Mouse (Mus musculus): Measurements from ENCODE around the gene Ppp2r5b. TPM values are rescaled to one million over a fixed set of nuclear protein-coding genes. Genes with fewer than 3 reads are reported as not detected.

Ppp2r5b gene
- polyA plus RNA-seq, 1 experiment from 2014 or later, result 41.4 TPM

DNA sequence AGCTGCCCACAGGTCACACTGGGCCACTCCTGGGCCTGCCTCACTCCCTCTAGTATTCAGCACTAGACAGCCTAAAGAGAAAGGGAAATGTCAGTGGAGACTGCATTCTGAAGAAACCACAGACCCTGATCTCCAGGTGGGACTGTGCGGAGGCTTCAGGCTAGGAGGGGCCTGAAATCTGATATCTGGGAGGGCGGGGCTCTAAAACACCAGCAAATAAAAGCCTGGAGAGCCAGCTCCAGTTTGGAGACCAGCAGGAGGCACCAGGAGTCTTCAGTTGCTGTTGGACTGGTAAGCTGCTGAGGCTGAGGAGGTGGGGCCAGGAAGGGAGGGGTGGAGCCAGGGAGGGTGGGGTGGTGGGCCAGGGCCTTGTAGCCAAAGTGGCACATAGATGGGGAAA lies 9.5 kb downstream of the Ppp2r5b start, which contains the start of gene Gpha2:
TSS of gene Gpha2 (plus strand) at position 246 of the 400 bp plus-strand sequence.
- no peaks in the 10 kb centered on the region for H3K27me3 ChIP-seq (ENCODE audit: control insufficient read depth, insufficient read depth, low read length)
- no peak within 1 kb of the TSS for H3K4me2 ChIP-seq (ENCODE audit: low read depth, low read length, severe bottlenecking)
- H3K36me3 ChIP-seq (ENCODE audit: control insufficient read depth, insufficient read depth, low read length), result no peaks in the 10 kb centered on the region
- DNase-seq (ENCODE audit: low spot score), result no peak
- no peak for ATAC-seq (replicated peaks; ENCODE audit: low FRiP score)
- no peaks in the 10 kb centered on the region for H3K9me3 ChIP-seq (ENCODE audit: control insufficient read depth, low read length)
- H3K4me1 ChIP-seq (replicated peaks; ENCODE audit: control insufficient read depth, insufficient read depth, low read length), result peaks cover 2% of the 10 kb centered on the region; the same call in 1 of the 2 replicates
- H3K27ac ChIP-seq (ENCODE audit: low read depth, low read length), result no peak within 1 kb of the TSS
- WGBS, result 27% methylated on average over 2 of the region's 2 CpGs
- H3K9ac ChIP-seq (ENCODE audit: low read length), result no peak within 1 kb of the TSS
- no peak within 1 kb of the TSS for H3K4me3 ChIP-seq (ENCODE audit: low read depth, low read length)

DNA sequence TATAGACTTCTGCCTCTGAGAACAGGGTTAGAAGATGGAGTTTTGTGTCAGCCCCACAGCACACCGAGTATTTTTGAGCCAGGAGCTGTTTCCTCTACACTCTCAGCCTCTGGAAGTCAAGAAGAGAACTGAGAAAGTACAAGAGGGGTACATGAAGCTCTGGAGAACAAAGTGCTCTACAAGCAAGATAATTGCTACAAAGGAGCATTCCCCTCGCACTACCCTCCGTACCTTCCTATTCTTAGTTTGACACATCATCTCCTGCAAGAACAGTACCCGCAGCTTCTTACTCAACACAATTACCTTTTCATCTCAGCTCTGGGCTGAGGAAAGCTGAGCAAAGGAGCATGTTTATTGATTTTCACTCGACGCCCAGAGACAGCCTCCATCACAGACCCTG lies 17.1 kb downstream of the Ppp2r5b start:
- H3K27me3 ChIP-seq (ENCODE audit: control insufficient read depth, insufficient read depth, low read length), result no peaks in the 10 kb centered on the region
- H3K4me1 ChIP-seq (replicated peaks; ENCODE audit: control insufficient read depth, insufficient read depth, low read length), result no peaks in the 10 kb centered on the region
- 70% methylated on average over 6 of the region's 6 CpGs for WGBS
- no peak overlapping the region for H3K27ac ChIP-seq (ENCODE audit: low read depth, low read length)
- H3K4me2 ChIP-seq (ENCODE audit: low read depth, low read length, severe bottlenecking), result no peak overlapping the region
- ATAC-seq (replicated peaks; ENCODE audit: low FRiP score) (no peak), DNase-seq (ENCODE audit: low spot score) (peak; percentile 15)
- no peaks in the 10 kb centered on the region for H3K36me3 ChIP-seq (ENCODE audit: control insufficient read depth, insufficient read depth, low read length)
- H3K9ac ChIP-seq (ENCODE audit: low read length), result no peak overlapping the region
- H3K9me3 ChIP-seq (ENCODE audit: control insufficient read depth, low read length), result no peaks in the 10 kb centered on the region
- H3K4me3 ChIP-seq (ENCODE audit: low read depth, low read length), result no peak overlapping the region

DNA sequence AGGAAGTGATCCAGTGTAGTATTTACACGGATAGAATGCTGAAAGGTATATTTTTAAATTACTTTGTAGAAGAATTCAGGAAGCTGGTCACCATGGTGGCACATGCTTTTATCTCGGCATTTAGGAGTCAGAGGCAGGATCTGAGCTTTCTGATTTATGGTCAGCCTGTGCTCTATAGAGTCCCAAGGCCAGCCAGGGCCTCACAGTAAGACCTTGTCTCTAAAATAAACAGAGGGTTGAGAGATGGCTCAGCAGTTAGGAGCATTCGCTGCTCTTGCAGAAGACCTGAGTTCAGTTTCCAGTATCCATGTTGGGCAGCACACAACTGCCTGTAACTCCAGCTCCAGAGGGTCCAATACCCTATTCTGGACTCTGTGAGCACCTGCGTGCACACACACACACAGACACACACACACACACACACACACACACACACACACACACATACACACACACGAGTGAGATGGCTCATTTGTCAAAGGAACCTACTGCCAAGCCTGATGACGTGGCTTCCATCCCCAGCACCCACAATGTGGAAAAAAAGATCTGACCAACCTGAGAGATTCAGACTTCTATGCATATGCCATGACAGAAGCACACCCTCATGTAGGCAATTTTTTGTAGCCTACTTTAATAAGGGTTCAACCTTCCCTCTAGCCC lies 19.5 kb downstream of the Ppp2r5b start:
- Histone ChIP-seq H3K27ac (ENCODE audit: low read depth, low read length) (no peak overlapping the region), H3K27me3 (ENCODE audit: control insufficient read depth, insufficient read depth, low read length) (no peaks in the 10 kb centered on the region), H3K4me2 (ENCODE audit: low read depth, low read length, severe bottlenecking) (no peak overlapping the region), H3K36me3 (ENCODE audit: control insufficient read depth, insufficient read depth, low read length) (no peaks in the 10 kb centered on the region), H3K4me3 (ENCODE audit: low read depth, low read length) (no peak overlapping the region), H3K9ac (ENCODE audit: low read length) (no peak overlapping the region), H3K9me3 (ENCODE audit: control insufficient read depth, low read length) (no peaks in the 10 kb centered on the region), H3K4me1 (replicated peaks; ENCODE audit: control insufficient read depth, insufficient read depth, low read length) (no peaks in the 10 kb centered on the region)
- no peak for ATAC-seq (replicated peaks; ENCODE audit: low FRiP score)
- 79% methylated on average over 6 of the region's 6 CpGs for WGBS
- no peak for DNase-seq (ENCODE audit: low spot score)

DNA sequence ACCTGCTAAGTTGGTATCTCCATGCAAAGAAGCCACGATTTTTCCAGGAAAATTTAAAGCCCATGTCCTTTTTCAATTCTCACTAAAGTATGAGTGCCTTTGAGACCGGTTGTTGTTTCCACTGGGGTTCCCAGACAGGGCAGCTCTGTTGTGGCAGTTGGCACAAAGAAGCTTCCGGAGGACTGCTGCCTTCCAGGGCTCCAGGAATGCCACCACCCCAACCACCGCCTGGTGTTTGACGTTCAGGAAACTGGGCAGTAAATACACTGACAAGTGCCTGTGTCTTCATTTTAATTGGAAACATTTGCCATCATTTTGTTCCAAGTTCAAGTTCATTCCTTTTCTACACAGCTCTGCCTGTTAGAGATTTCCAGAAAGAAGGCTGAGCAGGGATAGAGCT lies 29.0 kb downstream of the Ppp2r5b start:
- Histone ChIP-seq H3K9ac (ENCODE audit: low read length) (no peak overlapping the region), H3K4me1 (replicated peaks; ENCODE audit: control insufficient read depth, insufficient read depth, low read length) (no peaks in the 10 kb centered on the region), H3K4me2 (ENCODE audit: low read depth, low read length, severe bottlenecking) (no peak overlapping the region), H3K27ac (ENCODE audit: low read depth, low read length) (no peak overlapping the region), H3K27me3 (ENCODE audit: control insufficient read depth, insufficient read depth, low read length) (no peaks in the 10 kb centered on the region), H3K4me3 (ENCODE audit: low read depth, low read length) (no peak overlapping the region), H3K9me3 (ENCODE audit: control insufficient read depth, low read length) (no peaks in the 10 kb centered on the region), H3K36me3 (ENCODE audit: control insufficient read depth, insufficient read depth, low read length) (no peaks in the 10 kb centered on the region)
- no peak for DNase-seq (ENCODE audit: low spot score)
- WGBS, result 80% methylated on average over 5 of the region's 5 CpGs
- no peak for ATAC-seq (replicated peaks; ENCODE audit: low FRiP score)

DNA sequence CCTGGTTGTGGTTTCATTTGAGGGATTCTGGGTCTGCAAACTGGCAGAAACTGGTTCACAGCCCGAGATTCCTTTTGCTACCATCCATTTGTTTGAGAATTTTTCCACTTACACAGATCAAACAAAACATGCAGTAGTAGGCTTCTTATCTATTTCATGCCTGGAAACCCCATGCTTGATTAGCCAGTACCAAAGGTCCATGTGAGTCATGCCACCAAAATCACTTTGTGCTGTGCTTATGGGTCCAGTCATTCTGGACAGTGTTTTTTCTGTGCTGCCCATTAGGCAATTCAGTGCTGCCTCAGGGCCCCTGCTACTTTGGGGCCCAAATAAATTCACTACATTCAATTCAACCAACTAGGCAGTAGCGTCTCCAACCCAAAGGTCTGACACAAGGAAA lies 31.4 kb downstream of the Ppp2r5b start:
- Histone ChIP-seq H3K36me3 (ENCODE audit: control insufficient read depth, insufficient read depth, low read length) (no peaks in the 10 kb centered on the region), H3K9ac (ENCODE audit: low read length) (no peak overlapping the region), H3K27me3 (ENCODE audit: control insufficient read depth, insufficient read depth, low read length) (no peaks in the 10 kb centered on the region), H3K4me2 (ENCODE audit: low read depth, low read length, severe bottlenecking) (no peak overlapping the region), H3K4me3 (ENCODE audit: low read depth, low read length) (no peak overlapping the region), H3K4me1 (replicated peaks; ENCODE audit: control insufficient read depth, insufficient read depth, low read length) (no peaks in the 10 kb centered on the region), H3K9me3 (ENCODE audit: control insufficient read depth, low read length) (no peaks in the 10 kb centered on the region), H3K27ac (ENCODE audit: low read depth, low read length) (no peak overlapping the region)
- WGBS, result 87% methylated on average over 2 of the region's 2 CpGs
- no peak for ATAC-seq (replicated peaks; ENCODE audit: low FRiP score)
- DNase-seq (ENCODE audit: low spot score), result no peak

DNA sequence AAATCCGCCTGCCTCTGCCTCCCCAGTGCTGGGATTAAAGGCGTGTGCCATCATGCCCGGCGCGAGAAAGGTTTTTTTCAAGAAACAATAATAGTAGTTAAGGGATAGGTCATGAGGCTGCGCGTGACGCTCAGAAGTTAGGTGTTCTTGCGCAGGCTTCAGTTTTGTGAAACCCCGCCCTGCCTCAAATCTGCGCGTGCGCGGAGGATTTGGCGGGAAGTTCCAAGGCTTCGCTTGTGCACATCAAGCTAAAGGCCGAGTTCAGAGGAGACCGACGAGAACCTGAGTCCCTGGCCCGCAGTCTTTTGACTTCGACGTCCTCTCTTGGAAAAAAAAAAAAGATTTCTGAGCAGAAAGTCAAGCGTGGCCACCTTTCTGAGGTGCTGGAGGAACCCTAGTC lies 51.5 kb downstream of the Ppp2r5b start, which contains the start of gene Majin:
TSS of gene Majin (plus strand) at position 258 of the 400 bp plus-strand sequence.
- Histone ChIP-seq H3K27ac (ENCODE audit: low read depth, low read length) (no peak within 1 kb of the TSS), H3K4me2 (ENCODE audit: low read depth, low read length, severe bottlenecking) (no peak within 1 kb of the TSS), H3K9ac (ENCODE audit: low read length) (no peak within 1 kb of the TSS), H3K4me3 (ENCODE audit: low read depth, low read length) (no peak within 1 kb of the TSS), H3K9me3 (ENCODE audit: control insufficient read depth, low read length) (no peaks in the 10 kb centered on the region), H3K36me3 (ENCODE audit: control insufficient read depth, insufficient read depth, low read length) (no peaks in the 10 kb centered on the region), H3K27me3 (ENCODE audit: control insufficient read depth, insufficient read depth, low read length) (no peaks in the 10 kb centered on the region), H3K4me1 (replicated peaks; ENCODE audit: control insufficient read depth, insufficient read depth, low read length) (no peaks in the 10 kb centered on the region)
- ATAC-seq (replicated peaks; ENCODE audit: low FRiP score) (no peak), DNase-seq (ENCODE audit: low spot score) (no peak)
- 89% methylated on average over 23 of the region's 23 CpGs for WGBS

DNA sequence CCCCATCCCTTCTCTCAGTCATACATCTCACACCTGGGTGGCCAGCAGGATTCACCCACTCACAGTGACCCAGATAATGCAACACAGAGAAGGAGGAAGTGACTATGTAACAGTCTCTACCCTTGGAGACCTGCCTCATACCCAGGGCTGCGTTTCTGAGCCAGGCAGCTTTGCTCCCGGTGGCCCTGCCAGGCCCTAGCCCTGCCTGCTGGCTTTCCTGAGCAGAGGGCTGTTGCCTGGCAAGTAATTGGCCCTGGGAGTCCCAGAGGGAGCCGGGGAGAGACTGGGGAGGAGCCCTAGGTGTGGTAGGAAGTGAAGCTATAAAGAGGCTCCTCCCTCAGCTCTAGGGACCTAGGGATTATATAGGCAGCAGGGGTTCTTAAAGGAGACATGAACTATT lies 53.1 kb downstream of the Ppp2r5b start:
- no peak overlapping the region for H3K4me3 ChIP-seq (ENCODE audit: low read depth, low read length)
- WGBS, result 21% methylated on average over 3 of the region's 3 CpGs
- H3K4me1 ChIP-seq (replicated peaks; ENCODE audit: control insufficient read depth, insufficient read depth, low read length), result no peaks in the 10 kb centered on the region
- no peaks in the 10 kb centered on the region for H3K9me3 ChIP-seq (ENCODE audit: control insufficient read depth, low read length)
- no peak for DNase-seq (ENCODE audit: low spot score)
- no peak overlapping the region for H3K4me2 ChIP-seq (ENCODE audit: low read depth, low read length, severe bottlenecking)
- H3K36me3 ChIP-seq (ENCODE audit: control insufficient read depth, insufficient read depth, low read length), result no peaks in the 10 kb centered on the region
- no peaks in the 10 kb centered on the region for H3K27me3 ChIP-seq (ENCODE audit: control insufficient read depth, insufficient read depth, low read length)
- ATAC-seq (replicated peaks; ENCODE audit: low FRiP score), result no peak
- no peak overlapping the region for H3K9ac ChIP-seq (ENCODE audit: low read length)
- H3K27ac ChIP-seq (ENCODE audit: low read depth, low read length), result no peak overlapping the region

DNA sequence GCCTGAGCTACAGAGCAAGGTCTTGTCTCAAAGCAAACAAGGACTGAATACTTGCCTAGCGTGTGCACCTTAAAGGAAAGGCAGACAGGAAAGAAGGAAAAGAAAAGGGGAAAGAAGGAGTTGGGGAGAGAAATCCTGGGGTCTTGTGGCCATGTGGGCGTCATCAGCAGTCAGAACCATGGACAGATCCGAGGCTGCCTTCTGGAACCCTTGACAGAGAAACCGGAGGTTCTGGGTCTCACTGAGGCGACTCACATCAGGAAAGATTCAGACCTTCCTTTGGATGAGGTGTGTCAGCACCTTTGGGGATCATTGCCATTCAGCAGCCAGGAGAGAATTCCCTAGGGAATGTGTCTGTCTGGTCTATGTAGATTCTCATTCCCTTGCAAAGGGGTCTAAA lies 54.0 kb downstream of the Ppp2r5b start:
- DNase-seq (ENCODE audit: low spot score) (peak; percentile 59), ATAC-seq (replicated peaks; ENCODE audit: low FRiP score) (no peak)
- Histone ChIP-seq H3K4me3 (ENCODE audit: low read depth, low read length) (no peak overlapping the region), H3K4me2 (ENCODE audit: low read depth, low read length, severe bottlenecking) (no peak overlapping the region), H3K27me3 (ENCODE audit: control insufficient read depth, insufficient read depth, low read length) (no peaks in the 10 kb centered on the region), H3K36me3 (ENCODE audit: control insufficient read depth, insufficient read depth, low read length) (no peaks in the 10 kb centered on the region), H3K9ac (ENCODE audit: low read length) (no peak overlapping the region), H3K27ac (ENCODE audit: low read depth, low read length) (no peak overlapping the region), H3K4me1 (replicated peaks; ENCODE audit: control insufficient read depth, insufficient read depth, low read length) (no peaks in the 10 kb centered on the region), H3K9me3 (ENCODE audit: control insufficient read depth, low read length) (no peaks in the 10 kb centered on the region)
- WGBS, result 31% methylated on average over 5 of the region's 5 CpGs

DNA sequence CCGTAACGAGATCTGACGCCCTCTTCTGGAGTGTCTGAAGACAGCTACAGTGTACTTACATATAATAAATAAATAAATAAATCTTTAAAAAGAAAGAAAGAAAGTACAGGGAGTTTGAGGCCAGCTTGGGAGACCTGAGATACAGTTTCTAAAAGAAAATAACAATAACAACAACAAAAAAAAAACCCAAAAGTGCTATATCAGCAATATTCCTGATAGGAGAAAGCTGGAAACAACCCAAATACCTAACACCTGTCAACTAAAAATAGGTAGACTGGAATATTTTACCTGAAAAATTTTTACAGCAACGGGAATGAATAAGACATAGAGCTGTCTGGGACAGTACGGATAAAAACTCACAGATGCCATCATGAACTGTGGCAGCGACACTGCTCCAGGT lies 56.9 kb downstream of the Ppp2r5b start:
- WGBS, result 89% methylated on average over 5 of the region's 6 CpGs

More for the DNA sequence above, 56.9 kb downstream of the Ppp2r5b start:
- no peaks in the 10 kb centered on the region for H3K9me3 ChIP-seq (ENCODE audit: control insufficient read depth, low read length)
- H3K4me2 ChIP-seq (ENCODE audit: low read depth, low read length, severe bottlenecking), result no peak overlapping the region
- H3K27ac ChIP-seq (ENCODE audit: low read depth, low read length), result no peak overlapping the region
- DNase-seq (ENCODE audit: low spot score) (no peak), ATAC-seq (replicated peaks; ENCODE audit: low FRiP score) (no peak)
- no peak overlapping the region for H3K9ac ChIP-seq (ENCODE audit: low read length)
- no peaks in the 10 kb centered on the region for H3K27me3 ChIP-seq (ENCODE audit: control insufficient read depth, insufficient read depth, low read length)
- H3K36me3 ChIP-seq (ENCODE audit: control insufficient read depth, insufficient read depth, low read length), result no peaks in the 10 kb centered on the region
- no peak overlapping the region for H3K4me3 ChIP-seq (ENCODE audit: low read depth, low read length)
- H3K4me1 ChIP-seq (replicated peaks; ENCODE audit: control insufficient read depth, insufficient read depth, low read length), result no peaks in the 10 kb centered on the region

Data from forebrain, embryonic 11.5 days (tissue).